Mouse (Mus musculus) A20 (cell line): ENCODE data around the gene Ovgp1.
"Not testable (repeated sequence)": the region's sequence is repeated elsewhere in the genome, so short reads cannot be mapped to it uniquely, and the experiment has no call there.

Source experiments
- DNase-seq: peaks from one replicate; pipeline ENCODE4 v3.0.0-alpha.2; 2011; ENCODE audit warnings: low read depth, low spot score

Ovgp1 gene

GRCm38 (mm10) chr3:105973411-105973810 lies at the start of gene Ovgp1:
TSS of gene Ovgp1 (plus strand) at chr3:105973711.
- DNase-seq, result no peak

GRCm38 (mm10) chr3:105924616-105925015 lies 48.9 kb upstream of the Ovgp1 start:
- no peak for DNase-seq

GRCm38 (mm10) chr3:105927561-105928194 lies 45.8 kb upstream of the Ovgp1 start:
- DNase-seq, result no peak

GRCm38 (mm10) chr3:105928195-105928569 lies 45.3 kb upstream of the Ovgp1 start:
- no peak for DNase-seq

GRCm38 (mm10) chr3:105928781-105929180 lies 44.7 kb upstream of the Ovgp1 start:
- DNase-seq, result no peak

- DNase-seq, result peak; percentile 86
Measured at GRCm38 (mm10) chr3:105929821-105930220, 43.7 kb upstream of the Ovgp1 start.

GRCm38 (mm10) chr3:105931095-105931494 lies 42.4 kb upstream of the Ovgp1 start:
- no peak for DNase-seq

GRCm38 (mm10) chr3:105932240-105933071 lies 41.1 kb upstream of the Ovgp1 start, which contains the start of gene I830077J02Rik:
TSS of gene I830077J02Rik (minus strand) at chr3:105932664.
- no peak for DNase-seq

GRCm38 (mm10) chr3:105933926-105934325 lies 39.6 kb upstream of the Ovgp1 start:
- no peak for DNase-seq

GRCm38 (mm10) chr3:105935033-105935432 lies 38.5 kb upstream of the Ovgp1 start:
- DNase-seq, result no peak

GRCm38 (mm10) chr3:105936111-105936510 lies 37.4 kb upstream of the Ovgp1 start:
- DNase-seq, result no peak

GRCm38 (mm10) chr3:105951348-105951747 lies 22.2 kb upstream of the Ovgp1 start:
- DNase-seq, result no peak

- no peak for DNase-seq
Measured at GRCm38 (mm10) chr3:105957235-105957634, 16.3 kb upstream of the Ovgp1 start.

- DNase-seq, result no peak
Measured at GRCm38 (mm10) chr3:105958204-105958603, 15.3 kb upstream of the Ovgp1 start.

GRCm38 (mm10) chr3:105958974-105959580 lies 14.4 kb upstream of the Ovgp1 start, which contains the start of gene Wdr77:
TSS of gene Wdr77 (plus strand) at chr3:105959369.
- DNase-seq, result peak; percentile 100

GRCm38 (mm10) chr3:105959585-105959984 lies 13.9 kb upstream of the Ovgp1 start:
- no peak for DNase-seq

- no peak for DNase-seq
Measured at GRCm38 (mm10) chr3:105959999-105960398, 13.5 kb upstream of the Ovgp1 start, which contains the start of gene Atp5f1. TSS of gene Atp5f1 (minus strand) at chr3:105960099.

- peak; percentile 53 for DNase-seq
Measured at GRCm38 (mm10) chr3:105960700-105961099, 12.8 kb upstream of the Ovgp1 start.

- DNase-seq, result no peak
Measured at GRCm38 (mm10) chr3:105971831-105972446, 1.6 kb upstream of the Ovgp1 start.

- no peak for DNase-seq
Measured at GRCm38 (mm10) chr3:105974174-105974573, 663 bp downstream of the Ovgp1 start.

GRCm38 (mm10) chr3:105989611-105990010 lies 16.1 kb downstream of the Ovgp1 start:
- DNase-seq, result not testable (repeated sequence)
